Comparison of ENCODE assay signal across 23 mouse cellular contexts in genomic region chr13:31303194-31303593, GRCm38 (mm10).
"Had no signal": no experiment of that assay in that cellular context is flagged by ENCODE, and none has a peak within 500 bp of the region (broad histone marks: within the 10 kb centered on the region; RNA-seq: fewer than 3 reads in every experiment).

No protein-coding gene starts in this region.

- H3K4me1 ChIP-seq: heart, embryonic 12.5 days; hindbrain, embryonic 13.5 days; hindbrain, embryonic 15.5 days; kidney, embryonic 15.5 days; limb, embryonic 13.5 days; limb, embryonic 15.5 days had no signal

- ATAC-seq: forebrain, postnatal 0 days; hindbrain, postnatal 0 days; intestine, embryonic 16.5 days had no signal

- H3K4me2 ChIP-seq: heart, embryonic 12.5 days; hindbrain, embryonic 13.5 days; hindbrain, embryonic 15.5 days; kidney, embryonic 15.5 days; limb, embryonic 13.5 days; limb, embryonic 15.5 days had no signal

- H3K27ac ChIP-seq: heart, adult 2 months; hindbrain, embryonic 13.5 days; hindbrain, embryonic 15.5 days; hindbrain, postnatal 0 days; kidney, embryonic 15.5 days; kidney, postnatal 0 days; limb, embryonic 13.5 days; limb, embryonic 15.5 days had no signal

- H3K36me3 ChIP-seq: heart, embryonic 12.5 days; hindbrain, embryonic 13.5 days; hindbrain, embryonic 15.5 days; kidney, embryonic 15.5 days; limb, embryonic 13.5 days; limb, embryonic 15.5 days had no signal

- H3K4me3 ChIP-seq: heart, adult 2 months; heart, embryonic 12.5 days; hindbrain, embryonic 13.5 days; hindbrain, embryonic 15.5 days; kidney, embryonic 15.5 days; limb, embryonic 13.5 days; limb, embryonic 15.5 days had no signal

- DNase-seq: forebrain, postnatal 0 days; gastrocnemius, postnatal 14 days; gastrocnemius, postnatal 36 days; heart, adult 11 months; heart, adult 2 months; heart, postnatal 10 days; kidney, adult 11 months; kidney, adult 2 months; kidney, adult 9 months; kidney, postnatal 14 days; kidney, postnatal 4 days; layer of hippocampus, adult 9-11 months; layer of hippocampus, postnatal 36 days; left cerebral cortex, postnatal 4 days had no signal

- H3K9ac ChIP-seq: forebrain, postnatal 0 days; heart, embryonic 12.5 days; hindbrain, embryonic 13.5 days; hindbrain, embryonic 15.5 days; kidney, embryonic 15.5 days; limb, embryonic 13.5 days; limb, embryonic 15.5 days had no signal

- H3K27me3 ChIP-seq: hindbrain, embryonic 13.5 days; hindbrain, embryonic 15.5 days; kidney, embryonic 15.5 days; limb, embryonic 13.5 days; limb, embryonic 15.5 days had no signal

- H3K9me3 ChIP-seq: heart, embryonic 12.5 days; hindbrain, embryonic 13.5 days; hindbrain, embryonic 15.5 days; kidney, embryonic 15.5 days; limb, embryonic 13.5 days; limb, embryonic 15.5 days had no signal
